Mouse (Mus musculus) hindbrain, embryonic 15.5 days (tissue): Measurements from ENCODE around the gene Zfp575. TPM values are rescaled to one million over a fixed set of nuclear protein-coding genes. Genes with fewer than 3 reads are reported as not detected.

ENCODE experiments used
- polyA plus RNA-seq: library from polyadenylated mRNA; unstranded; fragments of >200 nt; fragmentation: Nextera tagmentation; extraction: Ambion mirVana; gene quantifications from 2 replicates; pipeline ENCODE4 v1.2.1, GENCODE M21; 2015

The Zfp575 gene
- polyA plus RNA-seq, 1 experiment from 2014 or later: 19.7 TPM

Other genes with a start within 250 kb of the Zfp575 start
- gene Lypd5, start 238.4 kb downstream of the Zfp575 start, polyA plus RNA-seq: not detected in 2 replicates
- 2.3 and 2.9 TPM in 2 replicates for gene Kcnn4, start 217.4 kb downstream of the Zfp575 start, polyA plus RNA-seq
- gene Smg9, start 188.0 kb downstream of the Zfp575 start, polyA plus RNA-seq: 32.8 and 42.5 TPM in 2 replicates
- not detected in 2 replicates for gene Irgc1, start 135.3 kb downstream of the Zfp575 start, polyA plus RNA-seq
- 1.3 and 1.5 TPM in 2 replicates for gene Plaur, start 125.2 kb downstream of the Zfp575 start, polyA plus RNA-seq
- gene Cadm4, start 105.6 kb downstream of the Zfp575 start, polyA plus RNA-seq: 77.9 and 80.4 TPM in 2 replicates
- gene Zfp428, start 80.6 kb downstream of the Zfp575 start, polyA plus RNA-seq: 281 and 307 TPM in 2 replicates
- 1.00 and 1.5 TPM in 2 replicates for gene AC161166.1, start 75.2 kb downstream of the Zfp575 start, polyA plus RNA-seq
- 28.5 and 28.7 TPM in 2 replicates for gene Irgq, start 57.0 kb downstream of the Zfp575 start, polyA plus RNA-seq
- 0.25 TPM in 1 of 2 replicates, not detected in the other for gene Pinlyp, start 41.5 kb downstream of the Zfp575 start, polyA plus RNA-seq
- gene Xrcc1, start 41.4 kb downstream of the Zfp575 start, polyA plus RNA-seq: 66.2 and 72.1 TPM in 2 replicates
- 27.4 and 27.5 TPM in 2 replicates for gene Ethe1, start 98 bp downstream of the Zfp575 start, polyA plus RNA-seq
- not detected in 2 replicates for gene Phldb3, start 23.1 kb upstream of the Zfp575 start, polyA plus RNA-seq
- 0.41 and 0.73 TPM in 2 replicates for gene Lypd3, start 48.9 kb upstream of the Zfp575 start, polyA plus RNA-seq
- not detected in 2 replicates for gene Tex101, start 89.0 kb upstream of the Zfp575 start, polyA plus RNA-seq
- not detected in 2 replicates for gene BC049730, start 121.6 kb upstream of the Zfp575 start, polyA plus RNA-seq
- gene Gm4763, start 139.3 kb upstream of the Zfp575 start, polyA plus RNA-seq: not detected in 2 replicates
- 0.26 and 0.49 TPM in 2 replicates for gene Cd177, start 172.7 kb upstream of the Zfp575 start, polyA plus RNA-seq
- gene Ceacam10, start 189.6 kb upstream of the Zfp575 start, polyA plus RNA-seq: 0.21 and 0.48 TPM in 2 replicates